Mouse (Mus musculus) hindbrain, postnatal 0 days (tissue): ENCODE data around the gene Mtmr10. TPM values are rescaled to one million over a fixed set of nuclear protein-coding genes. Genes with fewer than 3 reads are reported as not detected.
A peak's percentile ranks its signal among the peaks of the same experiment; 100 is the strongest.

Experiments
- ATAC-seq: fragments of 200-750 bp; cut with Nextera tagmentation; 2 replicates; pipeline ENCODE4 v1.8.0; 2017; ENCODE audit warnings: mild to moderate bottlenecking, moderate TSS enrichment, moderate library complexity
- DNase-seq: peaks from one replicate; pipeline ENCODE4 v3.0.0-alpha.2; 2015; ENCODE audit warnings: low spot score
- H3K27ac ChIP-seq: fragments of 300-500 bp; sonication (generic); 2 replicates; pipeline ENCODE4 v1.5.1; 2014; ENCODE audit warnings: mild to moderate bottlenecking
- H3K27me3 ChIP-seq: fragments of 300-500 bp; sonication (generic); 2 replicates; pipeline ENCODE4 v1.6.1; 2014; ENCODE audit warnings: low read length, mixed read lengths; ENCODE audit not compliant: insufficient read depth
- H3K36me3 ChIP-seq: fragments of 300-500 bp; sonication (generic); 2 replicates; pipeline ENCODE4 v1.6.1; 2014; ENCODE audit warnings: low read length, mixed read lengths; ENCODE audit not compliant: insufficient read depth
- H3K4me1 ChIP-seq: fragments of 300-500 bp; sonication (generic); 2 replicates; pipeline ENCODE4 v1.6.1; 2014; ENCODE audit warnings: antibody characterized with exemption, low read length, mixed read lengths; ENCODE audit not compliant: insufficient read depth
- H3K4me2 ChIP-seq: fragments of 300-500 bp; sonication (generic); 2 replicates; pipeline ENCODE4 v1.6.1; 2014; ENCODE audit warnings: low read depth, mild to moderate bottlenecking, low read length, moderate library complexity, mixed read lengths
- H3K4me3 ChIP-seq: fragments of 300-500 bp; sonication (generic); 2 replicates; pipeline ENCODE4 v1.5.1; 2014; ENCODE audit warnings: low read length
- H3K9ac ChIP-seq: fragments of 300-500 bp; sonication (generic); replicated peaks from 2 replicates; pipeline ENCODE4 v1.6.1; 2014; ENCODE audit warnings: mild to moderate bottlenecking, low read length, moderate library complexity, mixed read lengths
- H3K9me3 ChIP-seq: fragments of 300-500 bp; sonication (generic); 2 replicates; pipeline ENCODE4 v1.6.1; 2016; ENCODE audit warnings: low read length, mixed read lengths
- CTCF ChIP-seq: IDR thresholded peaks from 2 replicates; pipeline ENCODE4 v1.5.1; 2016; ENCODE audit warnings: antibody characterized with exemption, control low read depth, low read depth
- WGBS: fragments of 180-500 bp; shearing (Covaris S2); extraction: QIAGEN DNeasy Blood & Tissue Kit; methylation state at CpG from one replicate; pipeline ENCODE4 v1.1.7; 2014; 5-methylcytosine and 5-hydroxymethylcytosine counted together
- microRNA-seq, 2 experiments: library from miRNA; unstranded; fragments of <30 nt; microRNA quantifications; one replicate each; pipeline ENCODE4; 2016
- polyA plus RNA-seq: library from polyadenylated mRNA; unstranded; fragments of >200 nt; fragmentation: Nextera tagmentation; extraction: Ambion mirVana; gene quantifications from 2 replicates; pipeline ENCODE4 v1.2.1, GENCODE M21; 2015
- total RNA-seq: library from RNA; depleted of rRNA; stranded (reverse); fragments of >200 nt; gene quantifications from 2 replicates; pipeline ENCODE4 v1.2.3, GENCODE M21; 2014; rRNA removed

Gene Mtmr10
- total and polyA plus RNA-seq, 2 experiments from 2014 or later, result 9.5 to 11.7 TPM

- Histone ChIP-seq H3K4me1 (no peaks in the 10 kb centered on the region), H3K4me2 (peak within 1 kb of the TSS; percentile 77), H3K27ac (peak within 1 kb of the TSS; percentile 91), H3K27me3 (no peaks in the 10 kb centered on the region), H3K9ac (peak within 1 kb of the TSS; percentile 61), H3K36me3 (peaks cover 20% of the 10 kb centered on the region), H3K9me3 (no peaks in the 10 kb centered on the region), H3K4me3 (peak within 1 kb of the TSS; percentile 74)
- peak; percentile 70 for TF ChIP-seq CTCF
- WGBS, result 5% methylated on average over 27 of the region's 27 CpGs
- ATAC-seq (peak; percentile 98), DNase-seq (peak; percentile 90)
Measured at GRCm38 (mm10) chr7:64373830-64374562, 86.5 kb downstream of the Mtmr10 start, which contains the start of gene Fan1. Gene Fan1, minus strand, starts transcription at chr7:64374095.

Small RNAs within 50 kb of the gene (microRNA-seq; reads per million reads assigned to microRNA genes)
- gene Mir6416, result 0 reads per million in 2 experiments

Other genes starting within 250 kb of the Mtmr10 start
- 0.16 TPM in 1 of 2 replicates, not detected in the other for gene Trpm1, start 133.8 kb upstream of the Mtmr10 start, total RNA-seq
- 0.26 and 0.33 TPM in 2 replicates for gene Trpm1, start 133.8 kb upstream of the Mtmr10 start, polyA plus RNA-seq
- 6.0 and 9.5 TPM in 2 replicates for gene Fan1, start 86.4 kb downstream of the Mtmr10 start, total RNA-seq
- gene Fan1, start 86.4 kb downstream of the Mtmr10 start, polyA plus RNA-seq, result 5.4 and 6.0 TPM in 2 replicates
- 6.0 and 6.4 TPM in 2 replicates for gene Mphosph10, start 104.6 kb downstream of the Mtmr10 start, total RNA-seq
- gene Mphosph10, start 104.6 kb downstream of the Mtmr10 start, polyA plus RNA-seq, result 20.5 and 22.5 TPM in 2 replicates
- gene Mcee, start 105.0 kb downstream of the Mtmr10 start, total RNA-seq, result 12.9 and 27.0 TPM in 2 replicates
- 62.5 and 69.8 TPM in 2 replicates for gene Mcee, start 105.0 kb downstream of the Mtmr10 start, polyA plus RNA-seq
- gene Apba2, start 214.1 kb downstream of the Mtmr10 start, total RNA-seq, result 474 and 567 TPM in 2 replicates
- 180 and 181 TPM in 2 replicates for gene Apba2, start 214.1 kb downstream of the Mtmr10 start, polyA plus RNA-seq